Mouse (Mus musculus): ENCODE results near the gene A230050P20Rik.

The A230050P20Rik gene

DNA sequence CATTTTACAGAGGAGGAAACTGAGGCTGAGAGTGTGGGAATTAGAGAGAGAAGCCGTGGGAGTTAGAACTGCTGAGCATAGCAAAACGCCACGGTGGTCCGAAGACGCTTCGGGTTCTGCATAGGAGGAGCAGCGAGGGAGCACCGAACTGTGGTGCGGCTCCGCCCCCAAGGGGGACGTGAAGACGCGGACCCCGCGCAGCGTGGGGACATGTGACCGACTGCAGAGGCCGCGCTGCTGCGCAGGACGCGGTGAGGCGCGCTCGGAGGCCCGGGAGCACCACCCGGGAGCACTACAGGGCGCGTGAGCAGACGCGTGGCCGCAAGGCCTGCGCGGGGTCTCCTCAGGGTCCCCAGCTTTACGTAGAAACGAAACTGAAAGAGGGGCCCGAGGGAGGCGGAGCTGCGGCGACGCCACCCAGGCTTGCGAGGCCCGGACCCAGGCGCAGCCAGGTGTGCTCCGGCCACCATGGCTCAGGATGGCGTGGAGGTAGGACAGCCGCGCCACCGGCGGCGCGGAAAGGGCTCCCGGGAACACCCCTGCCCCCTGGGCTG lies at the start of gene A230050P20Rik:
TSS of gene A230050P20Rik (plus strand) at position 195 of the 554 bp plus-strand sequence.
- peak; percentile 71 for DNase-seq (ENCODE audit: low read depth)

DNA sequence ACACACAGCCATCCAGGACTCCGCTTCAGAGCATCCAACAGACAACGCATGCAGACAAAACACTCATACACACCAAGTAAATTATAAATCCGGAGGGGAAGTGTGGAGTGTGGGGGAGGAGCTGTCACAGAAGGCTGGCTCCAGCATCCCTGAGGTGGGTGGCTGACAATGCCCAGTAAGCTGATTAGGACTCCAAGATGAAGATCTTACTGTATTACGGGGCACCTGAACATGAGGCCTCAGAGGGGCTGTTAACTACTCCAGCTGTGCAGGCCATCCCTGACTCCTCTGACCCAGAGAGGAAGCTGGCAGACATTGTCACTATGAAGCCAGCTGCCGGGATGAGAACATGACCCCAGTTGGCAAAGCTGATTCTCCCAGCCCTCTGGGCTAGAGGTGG lies 48.4 kb upstream of the A230050P20Rik start:
- DNase-seq (ENCODE audit: low read depth): no peak

DNA sequence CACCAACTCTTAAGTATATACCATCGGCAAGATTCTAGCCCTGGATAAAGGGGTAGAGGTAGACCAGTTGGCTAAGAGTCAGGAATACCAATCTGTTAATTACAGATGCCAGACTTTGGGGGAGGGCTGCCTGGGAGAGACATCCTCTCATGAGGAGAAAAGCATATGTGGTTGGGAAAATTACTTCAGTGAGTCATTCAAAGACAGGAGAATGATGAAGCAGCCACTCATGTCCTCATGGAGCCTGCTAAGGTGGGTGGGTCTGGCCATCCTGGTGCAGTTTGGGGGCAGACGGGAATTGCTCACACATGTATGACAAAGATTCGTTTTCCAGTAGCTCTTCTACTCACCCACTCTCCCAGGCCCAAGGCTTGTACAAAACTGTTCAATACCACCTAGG lies 45.6 kb upstream of the A230050P20Rik start:
- no peak for DNase-seq (ENCODE audit: low read depth)

DNA sequence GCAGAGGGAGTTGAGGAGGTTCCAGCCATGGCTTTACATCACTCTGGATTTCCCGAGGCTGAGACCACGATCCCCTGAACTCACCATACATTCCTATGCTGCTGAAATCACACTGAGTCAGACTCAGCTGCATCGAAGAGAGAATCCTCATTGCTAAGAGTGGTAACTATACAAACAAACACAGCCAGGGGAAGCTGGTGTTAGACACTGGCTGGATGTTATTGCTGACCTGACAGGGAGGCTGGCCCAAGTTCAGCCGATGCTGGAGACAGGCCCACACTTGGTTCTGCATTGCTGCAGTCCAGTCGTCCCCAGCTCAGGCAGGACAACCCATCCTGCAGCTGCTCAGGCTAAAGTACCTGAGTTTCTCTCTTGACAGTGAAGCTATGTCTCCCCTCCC lies 42.7 kb upstream of the A230050P20Rik start:
- DNase-seq (ENCODE audit: low read depth): no peak

DNA sequence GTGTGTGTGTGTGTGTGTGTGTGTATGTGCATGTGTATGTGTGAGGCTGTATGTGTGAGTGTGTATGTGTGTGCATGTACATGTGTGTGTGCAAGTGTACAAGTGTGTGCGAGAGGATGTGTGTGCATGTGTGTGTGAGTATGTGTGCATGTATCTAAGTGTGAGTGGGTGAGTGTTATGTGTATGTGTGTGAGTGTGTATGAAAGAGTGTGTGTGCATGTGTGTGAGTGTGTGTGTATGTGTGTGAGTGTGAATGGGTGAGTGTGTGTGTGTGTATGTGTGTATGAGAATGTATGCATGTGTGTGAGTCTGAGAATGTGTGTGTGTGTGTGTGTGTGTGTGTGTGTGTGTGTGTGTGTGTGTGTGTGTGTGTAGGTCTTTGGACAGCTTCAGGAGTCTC lies 40.3 kb upstream of the A230050P20Rik start:
- DNase-seq (ENCODE audit: low read depth): no peak

DNA sequence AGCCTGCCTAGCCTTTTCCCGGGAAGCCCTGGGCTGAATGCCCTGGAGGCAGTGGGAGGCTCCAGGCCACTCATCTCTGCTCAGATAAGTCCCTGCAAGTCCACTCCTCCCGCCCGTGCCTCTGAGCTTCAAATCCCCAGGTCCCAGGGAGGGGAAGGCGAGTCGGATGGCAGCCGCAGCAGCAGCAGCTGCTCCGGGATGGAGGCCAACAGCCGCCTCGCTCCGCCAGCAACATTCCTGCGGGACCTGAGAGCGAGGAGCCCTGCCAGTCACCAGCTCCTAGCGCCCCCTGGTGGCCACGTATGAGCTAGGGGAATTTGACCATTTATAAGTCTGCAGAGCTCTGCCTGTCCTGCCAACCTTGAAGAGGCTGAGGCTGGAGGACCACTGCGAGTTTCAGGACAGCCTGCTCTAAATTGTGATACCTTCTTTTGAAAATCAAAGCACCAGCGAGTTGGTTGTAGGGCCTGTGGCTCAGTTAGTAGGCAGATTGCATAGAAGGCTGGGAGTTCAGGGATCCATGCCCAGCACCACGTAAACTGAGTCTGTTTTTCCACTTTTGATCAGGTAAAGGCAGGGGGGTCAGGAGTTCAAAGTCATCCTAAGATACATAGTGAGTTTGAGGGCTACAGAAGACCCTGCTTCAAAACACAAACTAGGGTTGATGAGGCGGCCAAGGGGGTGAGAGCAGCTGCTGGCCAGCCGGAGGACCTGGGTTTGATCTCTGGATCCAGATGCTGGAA lies 37.4 kb upstream of the A230050P20Rik start:
- DNase-seq (ENCODE audit: low read depth): peak; percentile 83

DNA sequence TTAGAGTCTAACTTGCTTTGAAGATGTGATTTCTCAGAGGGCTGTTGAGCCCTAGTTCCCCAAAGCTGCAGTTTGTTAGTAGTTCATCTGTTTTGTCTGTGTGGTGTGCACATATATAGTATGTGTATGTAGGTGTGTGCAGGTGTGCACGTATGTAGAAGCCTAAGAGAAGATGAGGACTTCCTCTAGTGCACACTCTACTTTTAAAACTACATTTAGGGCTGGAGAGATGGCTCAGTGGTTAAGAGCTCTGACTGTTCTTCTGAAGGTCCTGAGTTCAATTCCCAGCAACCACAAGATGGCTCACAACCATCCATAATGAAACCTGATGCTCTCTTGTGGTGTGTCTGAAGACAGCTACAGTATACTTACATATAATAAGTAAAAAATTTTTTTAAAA lies 33.6 kb upstream of the A230050P20Rik start:
- no peak for DNase-seq (ENCODE audit: low read depth)

DNA sequence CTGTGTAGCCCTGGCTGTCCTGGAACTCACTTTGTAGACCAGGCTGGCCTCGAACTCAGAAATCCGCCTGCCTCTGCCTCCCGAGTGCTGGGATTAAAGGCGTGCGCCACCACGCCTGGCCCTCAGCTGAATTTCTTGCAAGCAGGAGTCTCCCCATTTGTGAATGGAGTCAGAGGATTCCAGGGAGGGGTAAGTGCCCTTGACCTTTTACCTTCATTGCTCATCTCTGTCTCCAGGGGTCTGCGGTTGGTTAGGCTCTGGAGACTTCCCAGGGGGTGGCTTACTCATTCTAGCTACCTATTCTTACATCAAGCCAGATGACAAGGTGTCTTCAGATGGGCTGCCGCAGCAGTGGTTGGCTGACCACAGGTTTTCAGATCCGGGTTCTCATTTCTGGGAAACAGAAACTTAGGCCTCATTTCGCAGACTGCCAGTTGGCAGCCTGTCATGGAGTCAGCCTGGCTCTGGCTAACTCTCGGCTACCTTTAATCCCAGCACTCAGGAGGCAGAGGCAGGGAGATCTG lies 32.9 kb upstream of the A230050P20Rik start:
- DNase-seq (ENCODE audit: low read depth): peak; percentile 17

DNA sequence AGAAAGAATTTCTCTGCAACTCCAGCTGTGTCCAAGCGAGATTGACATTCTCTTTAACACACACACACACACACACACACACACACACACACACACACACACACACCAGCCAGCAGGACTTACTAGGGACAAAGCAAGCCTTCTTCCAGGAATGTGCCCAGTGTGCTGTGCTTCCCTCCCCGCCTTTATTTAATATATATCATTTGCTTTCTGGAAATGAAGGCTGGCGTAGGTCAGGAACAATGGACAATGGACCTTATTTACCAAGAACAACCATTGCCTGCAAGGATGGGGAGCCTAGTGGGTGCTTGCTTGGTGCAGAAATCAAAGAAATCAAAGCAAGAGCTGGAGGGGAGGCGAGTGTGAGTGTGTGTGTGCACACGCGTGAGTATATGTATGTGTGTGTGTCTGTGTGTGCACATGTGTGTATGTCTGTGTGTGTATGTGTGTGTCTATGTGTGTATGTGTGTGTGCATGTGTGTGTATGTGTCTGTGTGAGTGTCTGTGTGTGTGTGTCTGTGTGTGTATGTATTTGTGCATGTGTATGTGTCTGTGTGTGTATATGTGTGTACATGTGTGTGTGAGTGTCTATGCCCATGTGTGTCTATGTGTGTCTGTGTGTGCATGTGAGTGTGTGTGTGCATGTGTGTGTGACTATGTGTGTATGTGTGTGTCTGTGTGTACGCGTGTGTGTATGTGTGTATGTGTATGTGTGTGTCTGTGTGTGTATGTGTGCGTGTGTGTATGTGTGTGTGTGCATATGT lies 31.1 kb upstream of the A230050P20Rik start:
- no peak for DNase-seq (ENCODE audit: low read depth)

DNA sequence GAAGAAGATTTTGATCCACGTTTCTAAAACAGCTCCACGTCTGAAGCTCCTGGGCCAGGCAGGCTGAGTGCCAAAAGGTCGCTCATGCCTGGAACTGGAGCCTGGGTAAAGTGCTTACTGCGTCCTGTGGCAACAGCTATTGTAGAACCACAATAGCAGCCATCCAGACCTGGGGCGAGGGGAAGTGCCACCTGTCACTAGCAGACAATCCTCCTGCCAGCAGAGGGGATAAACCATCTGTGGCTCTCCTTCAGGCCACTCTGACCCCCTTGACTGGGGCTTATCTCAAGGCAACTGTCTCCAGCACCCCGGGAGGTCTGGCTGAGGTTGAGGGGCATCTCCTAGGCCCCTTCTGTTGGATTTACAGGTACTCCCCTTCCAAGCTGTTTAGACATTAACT lies 29.5 kb upstream of the A230050P20Rik start:
- DNase-seq (ENCODE audit: low read depth): no peak

DNA sequence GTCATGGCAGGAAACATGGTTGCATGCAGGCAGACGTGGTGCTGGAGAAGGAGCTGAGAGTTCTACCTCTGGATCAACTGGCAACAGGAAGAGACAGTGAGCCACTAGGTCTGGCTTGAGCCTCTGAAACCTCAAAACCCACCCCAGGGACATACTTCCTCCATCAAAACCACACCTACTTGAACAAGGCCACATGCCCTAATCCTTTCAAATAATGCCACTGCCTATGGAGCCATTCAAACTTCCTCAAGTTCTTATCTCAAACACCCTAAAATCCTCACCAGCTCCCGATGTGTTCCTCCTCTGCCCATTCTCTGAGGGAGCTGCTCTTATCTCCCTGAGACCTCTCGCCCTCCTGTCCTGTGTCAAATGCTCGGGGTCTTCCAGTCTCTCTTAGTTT lies 26.2 kb upstream of the A230050P20Rik start:
- no peak for DNase-seq (ENCODE audit: low read depth)

DNA sequence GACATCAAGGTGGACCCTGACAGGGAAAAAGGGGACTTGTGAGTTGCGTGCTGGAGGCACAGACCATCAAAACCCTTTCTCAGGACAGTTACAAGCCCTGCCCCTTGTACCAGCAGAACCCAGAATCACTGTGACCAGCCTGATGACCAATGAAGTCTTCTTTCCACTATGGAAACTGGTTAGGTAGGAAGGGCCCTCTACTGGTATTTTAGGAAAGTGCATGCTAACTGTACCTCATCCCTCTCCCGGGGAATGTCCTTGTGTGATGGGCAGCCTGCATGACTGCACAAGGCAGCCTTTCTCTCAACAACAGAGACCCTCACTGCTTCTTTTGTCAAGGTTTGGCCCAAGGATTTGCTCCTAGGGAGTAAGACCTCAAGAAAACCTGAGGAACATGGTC lies 25.8 kb upstream of the A230050P20Rik start:
- DNase-seq (ENCODE audit: low read depth): peak; percentile 39

DNA sequence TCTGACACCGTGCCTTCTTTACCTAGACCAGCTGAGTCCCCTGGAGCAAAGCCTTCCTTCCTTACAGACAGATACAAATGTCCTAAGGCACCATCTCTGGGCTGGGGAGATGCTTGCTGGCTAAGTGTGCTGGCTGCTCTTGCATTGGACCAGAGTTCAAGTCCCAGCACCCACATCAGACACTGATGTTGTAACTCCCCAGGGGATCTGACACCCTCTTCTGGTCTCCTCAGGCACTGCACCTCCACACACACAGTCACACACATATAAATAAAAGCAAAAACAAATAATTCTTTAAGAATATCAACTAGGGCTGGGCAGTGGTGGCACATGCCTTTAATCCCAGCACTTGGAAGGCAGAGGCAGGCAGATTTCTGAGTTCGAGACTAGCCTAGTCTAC lies 18.3 kb upstream of the A230050P20Rik start:
- no peak for DNase-seq (ENCODE audit: low read depth)

DNA sequence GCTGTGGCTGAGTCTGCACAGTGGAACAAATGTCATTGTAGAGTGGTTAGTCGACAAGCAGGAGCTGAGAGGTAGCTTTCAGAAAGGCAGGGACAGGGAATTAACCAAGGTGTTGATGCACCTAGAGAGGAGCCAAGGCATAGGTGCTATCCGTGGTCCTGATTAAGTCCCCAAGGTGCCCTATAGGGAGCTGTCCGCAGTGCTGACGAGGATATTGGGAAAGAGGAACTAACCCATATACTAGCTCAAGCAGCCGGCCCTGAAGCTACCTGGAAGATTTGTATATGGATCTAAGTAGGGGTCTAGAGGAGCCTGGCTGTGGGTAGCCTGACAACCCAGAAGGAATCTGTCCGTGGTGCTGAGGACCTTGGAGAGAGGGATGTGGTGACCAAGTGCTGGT lies 11.3 kb upstream of the A230050P20Rik start:
- DNase-seq (ENCODE audit: low read depth): peak; percentile 84

DNA sequence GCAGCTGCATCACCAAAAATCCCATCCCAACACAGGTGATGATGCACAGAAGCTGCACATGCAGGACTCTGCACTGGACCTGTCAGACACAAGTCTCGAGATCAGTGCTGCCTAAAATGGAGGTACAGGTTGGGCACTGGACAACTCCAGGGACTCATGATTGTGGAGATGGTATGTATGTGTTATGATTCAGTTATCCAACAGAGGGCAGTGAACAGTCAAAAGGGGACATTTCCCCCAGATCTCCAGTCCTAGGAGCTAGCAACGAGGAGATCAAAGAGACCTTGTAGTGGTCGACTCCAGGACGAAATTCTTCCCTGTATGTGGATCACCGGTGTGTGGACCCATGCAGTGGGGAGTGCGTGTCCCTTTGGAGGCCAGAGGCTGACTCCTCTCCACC lies 8.5 kb upstream of the A230050P20Rik start:
- no peak for DNase-seq (ENCODE audit: low read depth)

DNA sequence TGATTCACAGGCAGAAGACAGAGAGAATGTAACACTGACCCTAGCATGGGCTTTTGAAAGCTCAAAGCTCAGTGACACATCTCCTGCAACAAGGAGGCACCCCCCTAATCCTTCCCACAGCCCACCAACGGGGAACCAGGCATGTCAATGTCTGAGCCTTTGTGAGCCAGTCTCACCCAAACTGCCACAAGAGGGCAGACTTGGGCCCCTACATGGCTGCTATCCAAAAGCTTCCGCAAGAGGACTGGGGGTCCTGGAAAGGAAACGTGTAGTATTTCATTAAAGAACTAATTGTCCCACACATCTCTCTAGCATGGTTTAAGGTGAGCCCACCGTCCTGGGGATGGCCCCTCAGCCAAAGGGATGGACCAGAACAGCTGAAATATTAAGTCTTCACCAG lies 6.6 kb upstream of the A230050P20Rik start:
- peak; percentile 59 for DNase-seq (ENCODE audit: low read depth)

DNA sequence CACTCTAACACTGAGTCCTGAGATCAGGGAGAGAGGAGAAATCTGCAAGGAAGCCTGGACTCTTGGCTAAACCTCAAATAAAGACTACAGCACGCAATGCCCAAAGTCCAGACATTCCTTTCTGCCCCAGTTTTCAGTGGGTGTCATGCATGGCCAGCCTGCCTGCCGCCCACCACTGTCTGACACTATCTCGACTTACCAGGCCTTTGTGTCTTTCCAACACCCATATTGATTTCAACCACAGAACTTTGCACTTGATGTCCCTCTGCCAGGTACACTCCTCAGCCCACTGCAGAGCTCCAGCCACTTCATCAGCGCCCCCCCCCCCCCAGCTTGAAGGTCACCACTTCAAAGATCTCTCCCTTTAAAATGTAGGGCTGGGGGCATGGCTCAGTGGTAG lies 6.2 kb upstream of the A230050P20Rik start:
- DNase-seq (ENCODE audit: low read depth): no peak

DNA sequence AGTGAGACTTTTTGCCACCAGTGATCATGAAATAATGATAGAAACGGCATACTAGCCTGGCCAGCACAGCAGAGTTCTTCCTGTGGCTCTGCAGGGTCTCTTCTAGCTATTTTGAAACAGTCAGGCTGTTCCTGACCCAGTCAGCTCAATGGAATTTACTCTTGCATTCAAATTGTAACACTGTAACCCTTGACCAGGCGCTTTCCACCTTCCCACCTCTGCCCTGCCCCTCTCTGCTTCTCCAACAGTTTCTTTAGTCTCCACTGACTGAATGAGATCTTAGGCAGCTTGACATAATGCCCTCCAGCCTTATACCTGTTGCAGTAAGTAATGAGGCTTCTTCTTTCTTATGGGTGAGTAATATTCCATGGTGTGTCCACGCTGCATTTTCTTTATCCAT lies 1.6 kb upstream of the A230050P20Rik start:
- no peak for DNase-seq (ENCODE audit: low read depth)

DNA sequence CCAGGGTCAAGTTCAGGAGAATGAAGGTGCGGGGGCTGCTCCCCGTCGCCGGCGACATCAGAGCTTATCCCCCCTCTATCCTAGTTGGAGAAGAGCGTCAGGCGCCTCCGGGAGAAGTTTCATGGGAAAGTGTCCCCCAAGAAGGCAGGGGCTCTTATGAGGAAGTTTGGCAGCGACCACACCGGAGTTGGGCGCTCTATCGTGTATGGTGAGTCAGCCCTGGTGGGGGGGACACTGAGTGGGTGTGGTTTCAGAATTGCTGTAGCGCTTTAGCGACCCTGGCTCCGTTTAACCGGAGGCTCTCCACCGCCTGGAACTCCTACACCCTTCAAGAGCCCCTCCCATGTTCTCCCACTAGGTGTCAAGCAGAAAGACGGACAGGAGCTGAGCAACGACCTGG lies 804 bp downstream of the A230050P20Rik start:
- peak; percentile 47 for DNase-seq (ENCODE audit: low read depth)

DNA sequence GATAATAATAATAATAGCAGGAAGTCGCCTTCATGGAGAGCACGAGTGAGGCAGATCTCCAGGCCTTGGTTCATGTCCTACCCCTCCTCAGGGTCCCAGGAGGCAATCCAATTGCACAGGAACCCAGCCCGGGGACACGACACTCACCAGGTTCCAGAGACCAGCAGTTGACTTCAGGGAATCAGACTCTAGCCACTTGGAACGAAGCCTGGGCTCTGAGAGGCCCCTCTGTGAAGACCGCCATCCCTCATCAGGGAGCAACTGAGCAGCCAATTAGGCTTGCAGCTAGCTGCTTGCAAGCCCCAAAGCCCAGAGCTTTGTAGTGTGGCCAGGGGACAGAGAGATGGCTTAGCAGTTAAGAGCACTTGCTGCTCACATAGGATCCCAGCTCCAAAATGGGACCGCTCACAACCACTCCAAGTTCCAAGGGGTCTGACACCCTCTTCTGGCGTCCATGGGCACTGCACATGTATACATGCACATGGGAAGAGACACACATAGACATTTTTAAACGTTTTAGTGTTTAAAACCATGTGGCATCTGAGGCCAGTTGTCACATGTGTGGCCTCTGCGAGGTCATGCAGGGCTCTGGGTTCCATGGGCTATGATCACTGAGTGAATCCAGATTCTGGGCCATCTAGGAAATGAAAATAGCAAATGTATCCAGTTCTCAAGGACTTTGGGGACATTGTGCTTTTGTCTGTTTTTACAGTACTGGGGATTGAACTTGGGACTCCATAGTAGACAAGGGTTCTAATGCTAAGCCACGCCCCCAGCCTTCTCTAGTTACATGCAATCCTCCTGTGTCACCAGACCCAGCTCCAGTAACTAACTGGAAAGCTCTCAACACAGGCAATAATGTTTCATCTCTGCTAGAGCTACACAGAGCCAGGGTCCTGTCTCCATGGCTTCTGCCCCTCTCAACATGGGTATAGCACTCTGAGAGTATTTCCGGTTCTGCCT lies 2.0 kb downstream of the A230050P20Rik start:
- no peak for DNase-seq (ENCODE audit: low read depth)

DNA sequence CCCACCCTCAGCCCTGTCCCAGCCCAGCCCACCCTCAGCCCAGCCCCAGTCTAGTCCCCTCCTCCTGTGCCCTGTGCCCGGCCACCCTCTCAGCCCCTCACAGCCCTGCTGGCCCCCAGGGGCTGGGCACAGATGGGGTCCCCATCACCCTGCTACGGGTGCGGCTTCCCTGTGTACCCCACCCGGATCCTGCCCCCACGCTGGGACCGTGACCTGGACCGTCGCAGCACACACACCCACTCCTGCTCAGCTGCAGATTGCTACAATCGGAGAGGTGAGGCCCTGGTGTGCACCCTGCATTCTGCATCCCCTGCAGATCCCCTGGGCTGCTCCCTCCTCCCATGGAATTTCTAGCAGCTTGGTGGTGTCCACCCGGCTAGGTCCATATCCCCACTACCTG lies 4.5 kb downstream of the A230050P20Rik start:
- no peak for DNase-seq (ENCODE audit: low read depth)

DNA sequence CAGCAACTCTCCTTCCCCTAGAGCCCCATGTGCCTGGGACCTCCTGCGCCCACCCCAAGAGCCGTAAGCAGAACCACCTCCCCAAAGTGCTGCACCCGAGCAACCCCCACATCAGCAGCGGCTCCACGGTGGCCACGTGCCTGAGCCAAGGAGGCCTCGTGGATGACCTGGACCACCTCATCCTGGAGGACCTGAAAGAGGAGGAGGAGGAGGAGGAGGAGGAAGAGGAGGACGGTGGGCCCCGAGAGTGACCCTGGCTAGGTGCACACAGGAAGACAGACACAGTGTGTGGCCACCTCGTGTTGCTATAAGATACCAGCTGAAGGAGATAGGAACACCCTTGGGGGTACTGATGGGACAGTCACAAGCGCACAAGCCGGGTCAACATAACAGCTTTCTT lies 5.1 kb downstream of the A230050P20Rik start:
- no peak for DNase-seq (ENCODE audit: low read depth)
